Mouse (Mus musculus): ENCODE data around the gene Ppm1g.

DNA sequence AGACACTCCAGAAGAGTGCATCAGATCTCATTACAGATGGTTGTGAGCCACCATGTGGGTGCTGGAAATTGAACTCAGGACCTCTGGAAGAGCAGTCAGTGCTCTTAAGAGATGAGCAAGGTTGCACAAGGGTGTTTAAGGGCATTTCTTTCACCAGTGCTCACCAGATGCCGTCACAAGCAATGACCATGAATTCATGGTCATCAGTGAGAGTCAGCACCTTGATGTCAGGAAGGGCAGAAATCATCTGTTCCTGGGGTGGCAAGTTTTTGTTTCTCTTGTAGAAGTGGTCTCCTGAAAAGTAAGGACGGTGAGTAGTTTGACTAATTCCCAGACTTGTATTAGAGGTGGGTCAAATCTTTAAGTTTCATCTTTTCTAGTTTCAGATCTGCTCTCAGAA is 16.6 kb downstream of the Ppm1g start:
- TF ChIP-seq CTCF (conservative IDR thresholded peaks at IDR 0.05 in 1 of 2, IDR thresholded peaks at IDR 0.05 in 1 of 2; ENCODE audit: low read depth in 2 of 2, low read length in 2 of 2) (no peak), TCF12 (IDR thresholded peaks at IDR 0.05; ENCODE audit: low read depth, low read length) (no peak), POLR2A (IDR thresholded peaks at IDR 0.05; ENCODE audit: low read depth, low read length) (no peak), CHD2 (IDR thresholded peaks at IDR 0.05; ENCODE audit: low read length) (no peak), ZNF384 (IDR thresholded peaks at IDR 0.05; ENCODE audit: low read depth, low read length) (no peak), NELFE (IDR thresholded peaks at IDR 0.05; ENCODE audit: low read depth, low read length) (no peak), MAX (IDR thresholded peaks at IDR 0.05; ENCODE audit: low read length) (no peak), GABPA (IDR thresholded peaks at IDR 0.05; ENCODE audit: insufficient replicate concordance, low read depth, low read length) (no peak), E2F4 (IDR thresholded peaks at IDR 0.05; ENCODE audit: insufficient replicate concordance, low read depth, low read length) (no peak), NRF1 (IDR thresholded peaks at IDR 0.05; ENCODE audit: low read depth, low read length) (no peak), EP300 (IDR thresholded peaks at IDR 0.05; ENCODE audit: low read length) (no peak), SIN3A (IDR thresholded peaks at IDR 0.05; ENCODE audit: low read length) (no peak)

Measured in CH12.LX (cell line).